Mouse (Mus musculus): ENCODE results near the gene Iqgap1. TPM values are rescaled to one million over a fixed set of nuclear protein-coding genes. Genes with fewer than 3 reads are reported as not detected.

Gene Iqgap1
- total and polyA plus RNA-seq, 3 experiments = 20.6 to 87.9 (median 58.8) TPM

- TF ChIP-seq UBTF (IDR thresholded peaks at IDR 0.05; ENCODE audit: borderline replicate concordance, insufficient read depth, low read depth, low read length) (no peak), GABPA (IDR thresholded peaks at IDR 0.05; ENCODE audit: low read depth, low read length) (no peak), POLR2A (IDR thresholded peaks at IDR 0.05; ENCODE audit: control insufficient read depth in 1 of 2, insufficient read depth in 1 of 2, low read depth in 1 of 2, low read length in 2 of 2, poor library complexity in 1 of 2) (no peak), MXI1 (IDR thresholded peaks at IDR 0.05; ENCODE audit: low read depth, low read length) (no peak), RCOR1 (IDR thresholded peaks at IDR 0.05; ENCODE audit: low read depth, low read length) (peak; percentile 66), ZC3H11A (IDR thresholded peaks at IDR 0.05; ENCODE audit: low read depth, low read length) (peak; percentile 99), POLR2AphosphoS5 (IDR thresholded peaks at IDR 0.05; ENCODE audit: borderline replicate concordance, low read depth, low read length) (no peak), GATA1 (IDR thresholded peaks at IDR 0.05; ENCODE audit: low read depth, low read length) (peak; percentile 76), USF2 (IDR thresholded peaks at IDR 0.05; ENCODE audit: borderline replicate concordance in 1 of 2, insufficient read depth in 1 of 2, low read depth in 1 of 2, low read length in 2 of 2) (no peak), MAFK (IDR thresholded peaks at IDR 0.05; ENCODE audit: borderline replicate concordance, low read depth, low read length) (no peak), MAX (IDR thresholded peaks at IDR 0.05; ENCODE audit: low read length) (no peak)
These were observed 23.9 kb upstream of the Iqgap1 start (continued) for GRCm38 (mm10) chr7:80849710-80850109.

DNA sequence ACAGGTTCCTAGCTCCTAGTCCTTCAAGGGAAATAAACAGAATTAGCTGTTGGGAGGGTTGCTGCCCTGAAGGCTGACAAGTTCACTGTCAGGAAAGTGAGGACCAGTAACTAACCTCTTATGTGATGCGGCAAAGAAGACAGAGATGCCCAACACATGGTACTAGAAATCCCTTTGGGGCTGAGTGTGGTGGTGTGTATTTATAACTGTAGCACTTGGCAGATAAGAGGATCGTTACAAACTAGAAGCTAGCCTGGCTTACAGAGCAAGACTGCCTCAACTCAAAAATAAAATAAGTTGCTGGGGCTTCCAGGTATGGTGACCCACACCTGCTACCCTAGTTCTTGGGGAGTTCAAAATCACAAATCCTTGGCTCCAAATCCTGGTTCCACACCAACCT, 23.5 kb upstream of the Iqgap1 start:
- Histone ChIP-seq H3K9ac (ENCODE audit: control insufficient read depth, low read depth, low read length, poor library complexity, severe bottlenecking) (peak overlapping the region; percentile 43), H3K4me1 (ENCODE audit: control insufficient read depth in 1 of 2, insufficient read depth in 2 of 2, low read length in 2 of 2) (peaks cover 0 to 12% of the 10 kb centered on the region in 2 experiments; a peak in 3 of 4 replicates), H3K4me3 (ENCODE audit: control insufficient read depth in 1 of 2, insufficient read depth in 1 of 2, low read depth in 2 of 2, low read length in 2 of 2) (peak overlapping the region; percentile 46 to 50), H3K27ac (ENCODE audit: control insufficient read depth, low read depth, low read length) (no peak overlapping the region), H3K79me2 (ENCODE audit: control insufficient read depth, insufficient read depth, low read length, poor library complexity) (no peaks in the 10 kb centered on the region), H3K27me3 (ENCODE audit: control insufficient read depth in 1 of 2, insufficient read depth in 2 of 2, low read length in 2 of 2) (no peaks in the 10 kb centered on the region), H3K36me3 (ENCODE audit: control insufficient read depth in 1 of 2, insufficient read depth in 2 of 2, low read length in 2 of 2) (peaks cover 0 to 5% of the 10 kb centered on the region in 2 experiments; a peak in 2 of 4 replicates), H3K9me3 (replicated peaks; ENCODE audit: insufficient read depth, low read length) (no peaks in the 10 kb centered on the region)
- TF ChIP-seq CHD2 (IDR thresholded peaks at IDR 0.05; ENCODE audit: low read length) = no peak
- no peak for TF ChIP-seq NRF1 (IDR thresholded peaks at IDR 0.05; ENCODE audit: insufficient read depth, low read depth, low read length, poor library complexity, severe bottlenecking)
- TF ChIP-seq HCFC1 (IDR thresholded peaks at IDR 0.05; ENCODE audit: low read depth, low read length) = no peak
- TF ChIP-seq TAL1 (IDR thresholded peaks at IDR 0.05; ENCODE audit: low read length) = no peak
- no peak for TF ChIP-seq ZC3H11A (IDR thresholded peaks at IDR 0.05; ENCODE audit: low read depth, low read length)
- no peak for TF ChIP-seq ZMIZ1 (IDR thresholded peaks at IDR 0.05; ENCODE audit: low read depth, low read length)
- no peak for TF ChIP-seq GATA1 (IDR thresholded peaks at IDR 0.05; ENCODE audit: low read depth, low read length)
- no peak for TF ChIP-seq USF2 (IDR thresholded peaks at IDR 0.05; ENCODE audit: borderline replicate concordance in 1 of 2, insufficient read depth in 1 of 2, low read depth in 1 of 2, low read length in 2 of 2)
- TF ChIP-seq CTCF (IDR thresholded peaks at IDR 0.05 in 2 of 3, conservative IDR thresholded peaks at IDR 0.05 in 1 of 3; ENCODE audit: control insufficient read depth in 1 of 3, insufficient read depth in 1 of 3, low read depth in 2 of 3, low read length in 3 of 3, poor library complexity in 1 of 3, severe bottlenecking in 1 of 3) = no peak
- no peak for TF ChIP-seq MYC (IDR thresholded peaks at IDR 0.05; ENCODE audit: low read depth, low read length)
- TF ChIP-seq ZKSCAN1 (IDR thresholded peaks at IDR 0.05; ENCODE audit: low read depth, low read length) = no peak
- TF ChIP-seq E2F4 (IDR thresholded peaks at IDR 0.05; ENCODE audit: borderline replicate concordance, low read depth, low read length) = no peak
- TF ChIP-seq RAD21 (IDR thresholded peaks at IDR 0.05; ENCODE audit: low read depth, low read length) = no peak
- no peak for TF ChIP-seq SIN3A (IDR thresholded peaks at IDR 0.05; ENCODE audit: low read length)
- TF ChIP-seq MXI1 (IDR thresholded peaks at IDR 0.05; ENCODE audit: low read depth, low read length) = no peak
- no peak for TF ChIP-seq ZNF384 (IDR thresholded peaks at IDR 0.05; ENCODE audit: low read depth, low read length)
- no peak for TF ChIP-seq MAFK (IDR thresholded peaks at IDR 0.05; ENCODE audit: borderline replicate concordance, low read depth, low read length)
- no peak for DNase-seq (ENCODE audit: low read depth, low spot score)

Measured in MEL (cell line).